Mouse (Mus musculus): ENCODE results near the gene Fubp3. TPM values are rescaled to one million over a fixed set of nuclear protein-coding genes. Genes with fewer than 3 reads are reported as not detected.
A peak's percentile ranks its signal among the peaks of the same experiment; 100 is the strongest.

Fubp3 gene
- total RNA-seq, 2 experiments from 2014 or later, result 34.3 to 39.1 TPM

DNA sequence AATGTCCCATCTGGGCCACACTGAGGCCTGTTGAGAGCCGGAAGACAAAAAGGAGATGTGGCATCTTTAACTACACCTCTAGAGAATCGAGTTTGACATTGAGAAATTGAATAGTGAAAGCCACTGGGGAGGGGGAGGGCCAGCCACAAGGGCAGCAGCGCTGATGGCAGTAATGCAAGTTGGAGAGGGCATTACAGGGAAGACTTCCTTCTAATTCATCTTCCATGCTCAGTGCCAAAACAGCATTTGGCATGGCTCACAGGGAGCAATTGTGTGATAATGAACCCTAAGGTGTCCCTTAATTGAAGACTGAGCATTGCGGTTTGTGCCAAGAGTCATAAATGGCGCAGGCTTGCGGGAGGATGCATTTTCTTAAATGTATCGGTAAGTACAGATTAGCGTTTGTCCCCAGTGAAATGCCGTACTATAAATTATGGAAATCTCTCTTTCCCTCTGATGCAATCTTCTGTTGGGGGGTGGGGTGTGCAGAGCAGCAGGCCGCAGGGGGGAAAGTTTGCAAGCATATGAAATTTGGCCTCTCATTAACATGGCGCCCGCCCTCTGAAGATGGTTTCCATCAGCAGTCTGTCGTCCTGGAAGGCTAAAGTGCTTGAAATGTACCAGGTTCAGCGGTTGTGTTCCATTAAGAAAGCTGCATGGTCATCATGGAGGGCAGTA lies 46.2 kb downstream of the Fubp3 start:
- no peak for DNase-seq (ENCODE audit: low spot score in 2 of 2)

DNA sequence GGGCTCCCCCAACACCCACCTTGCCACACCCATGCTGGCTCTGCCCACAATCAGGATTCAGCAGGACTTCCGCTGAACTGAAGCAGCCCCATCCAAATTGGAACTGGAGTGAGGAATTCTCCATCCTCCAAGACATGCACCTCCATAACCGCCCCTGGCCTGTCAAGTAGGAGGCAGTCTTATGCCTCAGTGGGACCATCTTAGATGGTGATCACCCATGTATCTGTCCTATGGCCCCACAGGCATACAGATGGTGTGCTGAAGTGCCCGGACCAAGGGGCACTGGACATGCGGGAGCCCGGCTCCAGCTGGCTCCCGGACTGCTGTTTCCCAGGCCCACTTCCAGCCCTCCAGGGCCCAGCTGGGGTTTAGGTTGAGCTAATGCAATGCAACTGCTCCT lies 46.8 kb downstream of the Fubp3 start:
- no peak for DNase-seq (ENCODE audit: low spot score in 2 of 2)

DNA sequence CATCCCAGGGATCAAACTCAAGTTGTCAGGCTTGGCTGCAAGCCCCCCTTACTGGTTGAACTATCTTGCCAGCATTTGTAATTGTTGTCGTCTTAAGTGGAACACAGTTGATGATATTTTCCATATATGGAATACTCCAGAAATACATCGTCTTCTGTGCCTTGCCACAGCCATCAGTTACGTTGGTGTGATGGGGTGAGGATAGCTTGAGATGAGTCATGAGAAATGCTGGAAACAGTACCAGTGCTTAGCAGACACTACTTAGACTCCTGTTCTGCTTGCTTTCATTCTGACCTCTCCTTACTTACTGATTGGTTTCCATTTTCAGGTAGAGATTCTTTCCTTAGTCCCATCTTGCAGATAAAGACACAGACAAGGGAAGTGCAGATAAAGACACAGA lies 61.1 kb downstream of the Fubp3 start:
- DNase-seq (ENCODE audit: low spot score in 2 of 2), result no peak

DNA sequence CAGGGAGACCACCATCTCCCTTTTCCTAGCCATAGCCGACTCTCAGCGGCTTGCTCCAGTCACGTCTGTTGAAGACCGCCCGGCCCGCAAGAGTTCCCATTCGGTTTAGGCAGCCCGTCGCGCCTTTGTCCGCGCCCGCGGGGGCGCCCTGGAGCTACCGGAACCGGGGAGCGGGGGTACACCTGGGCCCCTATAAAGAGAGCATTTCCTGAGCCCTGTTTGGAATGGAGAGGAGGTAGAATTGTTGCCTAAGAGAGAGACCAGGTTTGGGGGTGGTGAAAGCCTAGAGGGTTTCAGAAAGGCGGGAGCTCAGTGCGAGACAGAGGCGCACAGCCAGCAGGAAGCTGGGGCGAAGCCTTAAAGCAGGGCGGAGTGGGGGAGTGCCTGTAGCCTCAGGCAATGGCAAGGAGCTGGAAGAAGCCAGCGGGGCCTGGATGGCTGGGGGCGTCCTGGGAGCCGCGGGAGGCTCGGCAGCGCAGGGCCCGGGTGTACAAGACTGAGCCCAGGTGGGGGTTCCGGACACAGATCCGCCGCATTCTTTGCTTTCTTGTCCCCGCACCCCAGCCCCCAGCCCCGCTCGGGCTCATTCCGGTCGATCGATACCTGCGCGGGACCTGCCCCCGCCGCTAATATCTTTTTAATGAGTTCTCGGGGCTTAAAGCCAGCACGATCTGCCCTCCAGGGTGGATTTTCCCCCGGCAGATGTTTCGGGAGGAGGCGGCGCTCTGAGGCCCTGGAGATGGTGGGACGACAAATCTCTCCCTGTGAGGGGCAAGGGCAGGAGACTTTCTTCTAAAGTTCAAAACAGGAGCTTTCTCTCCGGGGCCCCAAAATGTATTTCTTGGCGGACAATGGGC lies 63.1 kb downstream of the Fubp3 start:
- DNase-seq (ENCODE audit: low spot score in 2 of 2), result no peak

DNA sequence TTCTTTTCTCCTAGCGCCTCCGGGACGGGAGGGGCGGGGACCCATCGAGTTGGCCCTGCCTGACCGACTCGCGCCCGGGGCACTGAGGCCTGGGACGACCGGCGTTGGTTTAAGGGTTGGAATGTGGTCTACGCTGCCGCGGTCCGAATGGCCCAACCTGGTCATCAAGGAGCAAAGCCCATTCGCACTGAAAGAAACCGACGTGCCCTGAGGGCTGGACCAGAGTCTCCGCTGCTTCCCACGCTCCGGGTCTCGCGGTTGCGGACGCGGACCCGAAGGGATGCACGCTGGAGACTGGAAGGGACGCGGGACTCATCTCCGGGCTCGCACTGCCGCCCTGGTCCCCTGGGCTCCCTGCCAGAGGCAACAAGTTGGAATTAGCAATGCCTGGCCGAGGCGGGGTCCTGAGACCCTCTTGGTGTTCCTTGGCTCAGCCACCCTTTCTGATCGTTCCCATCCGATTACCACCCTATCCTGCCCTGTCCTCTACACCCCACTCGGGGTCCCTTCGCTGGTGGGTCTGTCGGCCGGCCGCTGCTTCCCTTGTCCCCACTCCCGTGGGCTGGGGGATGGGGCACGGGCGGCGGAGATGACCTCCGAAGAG lies 63.8 kb downstream of the Fubp3 start:
- no peak for DNase-seq (ENCODE audit: low spot score in 2 of 2)

DNA sequence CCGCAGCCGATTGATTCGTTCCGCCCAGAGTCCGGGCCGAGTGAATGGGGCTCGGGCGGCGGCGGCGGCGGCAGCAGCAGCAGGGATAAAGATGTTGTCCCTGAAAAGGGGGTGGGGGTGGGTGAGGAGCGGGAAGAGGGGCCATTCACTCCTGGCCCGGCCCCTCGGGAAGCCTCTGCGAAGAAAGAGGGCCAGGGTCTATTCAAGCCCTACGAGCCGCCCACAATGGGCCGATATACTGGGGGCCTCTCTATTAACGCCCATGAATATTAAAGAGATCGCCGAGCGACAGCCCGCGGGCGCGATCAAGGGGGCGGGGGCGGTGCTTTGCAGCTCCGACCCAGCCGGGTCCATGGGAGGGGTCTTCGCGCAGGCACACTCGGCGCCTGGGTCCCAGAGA lies 64.3 kb downstream of the Fubp3 start:
- no peak for DNase-seq (ENCODE audit: low spot score in 2 of 2)

DNA sequence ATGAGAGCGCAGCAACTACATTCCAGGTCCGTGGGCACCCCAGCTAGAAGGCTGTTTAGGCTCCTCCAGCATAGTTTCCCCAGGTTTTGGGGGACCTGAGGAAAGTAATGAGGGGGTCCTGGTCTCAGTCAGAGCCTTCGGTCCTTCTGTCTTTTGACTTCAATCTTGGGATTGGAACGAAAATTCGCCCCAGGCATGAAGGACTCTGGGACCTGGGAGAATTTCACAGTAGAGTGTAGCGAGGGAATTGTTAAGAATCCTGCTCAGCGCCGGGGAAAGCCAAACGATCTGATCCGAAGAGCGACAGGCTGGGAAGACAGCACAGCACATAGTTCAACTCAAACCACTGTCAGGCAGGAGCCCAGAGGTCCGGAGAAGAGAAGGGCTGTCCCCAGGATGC lies 64.9 kb downstream of the Fubp3 start:
- DNase-seq (ENCODE audit: low spot score in 2 of 2), result no peak

DNA sequence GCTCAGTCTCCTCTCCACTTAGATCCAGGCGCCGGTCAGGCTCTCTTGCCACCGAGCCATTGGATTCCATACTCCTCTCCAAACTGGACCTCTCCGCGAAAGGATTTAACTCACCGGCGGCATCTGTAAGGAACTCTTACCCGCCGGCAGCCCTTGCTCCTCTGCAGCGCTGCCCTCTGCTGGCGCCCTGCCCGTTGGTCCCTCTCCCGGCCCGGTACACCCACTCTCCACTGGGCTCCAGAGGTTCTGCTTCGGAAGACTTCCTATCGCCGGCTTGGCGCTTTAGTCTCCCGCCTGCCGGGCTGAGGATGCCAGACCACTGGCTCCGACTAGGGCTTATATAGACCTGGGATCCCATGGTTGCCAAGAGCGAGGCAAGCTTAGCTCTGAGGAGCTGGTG lies 65.4 kb downstream of the Fubp3 start:
- no peak for DNase-seq (ENCODE audit: low spot score in 2 of 2)

DNA sequence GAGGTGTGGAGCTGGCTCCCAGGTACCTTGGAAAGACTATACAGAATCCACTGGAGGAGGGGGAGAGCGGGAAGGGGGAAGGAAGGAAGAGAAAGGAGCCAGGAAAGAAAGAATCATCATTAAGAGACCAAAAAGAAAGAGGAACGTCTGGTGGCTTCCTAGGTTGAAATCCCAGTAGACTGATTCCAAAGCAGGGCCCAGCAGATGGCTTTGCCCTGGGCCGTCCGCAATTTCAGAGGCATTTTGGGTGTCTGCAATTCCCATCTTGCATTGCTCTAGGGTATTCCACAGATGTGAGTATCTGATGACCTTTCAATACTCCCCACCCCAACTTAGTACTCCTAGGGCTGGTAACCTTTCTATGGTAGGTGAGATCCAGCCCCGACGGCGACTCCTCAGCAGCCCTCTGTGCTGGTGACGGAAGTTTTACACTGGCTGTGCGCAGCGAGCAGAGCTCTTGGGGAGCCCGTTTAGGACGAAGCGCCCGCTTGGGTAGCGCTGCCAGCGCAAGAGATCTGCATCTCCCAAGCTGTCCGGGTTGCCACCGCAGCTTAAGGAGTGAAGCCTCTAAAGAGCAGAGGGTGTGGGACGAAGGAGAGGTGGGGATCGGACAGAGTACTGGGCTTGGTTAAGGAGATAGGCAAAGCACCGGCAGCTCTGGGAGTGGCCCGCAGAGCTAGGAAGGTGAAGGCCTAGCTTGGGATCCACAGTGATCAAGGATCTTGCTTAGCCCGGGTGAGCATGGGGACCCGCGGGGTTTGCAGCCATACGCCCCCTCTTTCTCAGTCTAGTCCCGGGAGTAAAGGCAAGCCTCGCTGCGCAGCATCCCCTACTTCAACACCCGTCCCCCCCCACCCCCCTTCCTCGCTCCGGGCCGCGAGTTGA lies 66.4 kb downstream of the Fubp3 start:
- DNase-seq (ENCODE audit: low spot score in 2 of 2), result no peak

DNA sequence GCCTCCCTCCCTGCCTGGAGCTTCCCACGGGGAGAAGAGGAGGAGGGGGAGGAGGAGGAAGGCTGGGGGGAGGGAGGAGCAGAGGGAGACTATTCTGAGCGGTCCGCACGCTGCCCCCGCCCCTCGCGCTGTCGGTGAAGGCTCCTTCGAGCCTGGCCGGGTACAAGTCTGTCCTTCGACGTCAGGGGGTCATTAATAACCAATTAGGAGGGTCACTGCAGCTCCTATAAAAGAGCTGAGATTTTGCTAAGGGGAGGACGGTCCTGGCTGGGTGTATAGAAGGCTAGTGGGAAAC lies 67.0 kb downstream of the Fubp3 start:
- no peak for DNase-seq (ENCODE audit: low spot score in 2 of 2)

DNA sequence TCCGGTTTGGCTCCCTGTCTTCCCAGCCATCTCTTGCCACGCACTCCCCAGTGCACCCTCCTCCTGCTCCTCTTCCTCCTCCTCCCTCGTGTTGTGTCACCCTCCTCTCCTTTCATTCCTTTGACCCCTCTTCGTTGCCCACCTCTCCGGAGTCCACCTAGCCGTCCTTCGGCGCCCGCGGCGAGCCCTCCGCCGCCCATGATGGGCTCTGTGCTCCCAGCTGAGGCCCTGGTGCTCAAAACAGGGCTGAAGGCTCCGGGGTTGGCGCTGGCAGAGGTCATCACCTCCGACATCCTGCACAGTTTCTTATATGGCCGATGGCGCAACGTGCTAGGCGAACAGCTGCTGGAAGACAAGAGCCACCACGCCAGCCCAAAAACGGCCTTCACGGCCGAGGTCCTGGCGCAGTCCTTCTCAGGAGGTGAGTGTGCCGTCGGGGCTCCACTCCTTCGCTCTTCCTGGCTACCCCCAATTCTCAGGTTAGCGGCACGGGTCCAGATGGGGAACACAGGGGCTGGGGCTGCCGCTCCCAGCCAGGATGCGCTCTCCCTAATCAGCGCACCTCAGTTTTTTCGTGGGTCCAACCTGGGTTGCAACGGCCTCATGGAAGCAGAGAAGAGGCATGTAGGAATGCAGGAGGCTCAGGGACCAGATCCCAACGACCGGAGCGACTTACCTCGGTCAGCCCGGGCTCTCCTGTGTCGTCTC lies 67.6 kb downstream of the Fubp3 start, which contains the start of gene Prdm12:
Gene Prdm12 (plus strand): TSS at position 137 of the 708 bp plus-strand sequence.
- DNase-seq (ENCODE audit: low spot score in 2 of 2), result no peak

DNA sequence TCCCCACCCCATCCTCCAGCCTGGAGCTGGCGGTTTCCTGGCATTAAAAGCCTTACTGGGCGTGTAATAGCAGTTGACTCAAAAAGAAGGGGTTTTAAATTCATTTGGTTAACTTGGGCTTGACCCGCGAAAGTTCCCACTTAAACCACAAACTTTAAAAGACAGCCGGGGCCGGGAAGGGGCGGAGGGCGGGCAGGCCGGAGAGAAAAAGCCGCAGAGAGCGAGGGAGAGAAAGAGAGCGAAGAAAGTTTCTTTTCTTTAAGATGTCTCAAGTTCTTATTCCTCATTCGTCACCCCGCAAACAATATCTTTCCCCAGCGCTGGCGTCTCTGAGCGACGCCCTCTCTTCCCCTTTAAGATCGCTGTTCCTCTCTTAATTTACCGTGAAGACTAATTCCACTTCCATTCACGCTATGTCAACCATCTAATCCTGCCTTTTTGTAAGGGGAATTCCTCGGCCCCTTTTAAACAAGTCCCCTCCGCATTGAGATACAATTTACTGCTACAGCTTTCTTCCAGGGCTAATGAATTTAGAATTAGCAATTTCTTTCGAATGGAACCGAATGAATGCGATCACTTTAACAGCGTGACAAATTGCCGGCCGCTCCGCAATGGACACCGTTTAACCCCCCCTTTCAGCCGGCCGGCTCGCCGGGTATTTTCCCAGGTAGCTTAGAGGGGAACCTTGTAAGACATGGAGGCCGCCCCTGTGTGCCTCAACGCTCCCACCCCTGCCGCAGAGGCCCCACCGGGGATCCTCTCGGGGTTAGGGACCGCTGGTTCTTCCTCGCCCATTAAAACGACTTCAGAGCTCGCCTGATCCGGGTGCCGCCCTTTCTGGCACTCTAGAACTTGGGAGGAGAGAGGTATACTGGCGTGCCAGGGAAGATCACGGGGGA lies 68.4 kb downstream of the Fubp3 start:
- DNase-seq (ENCODE audit: low spot score in 2 of 2), result no peak

DNA sequence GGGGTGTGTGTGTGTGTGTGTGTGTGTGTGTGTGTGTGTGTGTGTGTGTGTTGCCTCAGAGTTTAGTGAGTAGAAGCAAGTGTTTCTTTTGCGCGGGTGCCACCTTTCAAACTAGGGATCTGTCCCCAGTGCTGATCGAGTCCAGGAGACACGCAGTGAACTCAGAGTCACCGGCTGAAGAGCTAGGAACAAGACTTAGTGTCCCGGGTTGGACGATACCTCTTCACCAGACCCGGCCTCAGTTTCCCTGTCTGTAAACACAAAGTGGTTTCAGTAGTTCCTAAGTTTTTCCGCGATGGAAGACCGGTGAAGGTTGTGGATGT lies 69.0 kb downstream of the Fubp3 start:
- no peak for DNase-seq (ENCODE audit: low spot score in 2 of 2)

DNA sequence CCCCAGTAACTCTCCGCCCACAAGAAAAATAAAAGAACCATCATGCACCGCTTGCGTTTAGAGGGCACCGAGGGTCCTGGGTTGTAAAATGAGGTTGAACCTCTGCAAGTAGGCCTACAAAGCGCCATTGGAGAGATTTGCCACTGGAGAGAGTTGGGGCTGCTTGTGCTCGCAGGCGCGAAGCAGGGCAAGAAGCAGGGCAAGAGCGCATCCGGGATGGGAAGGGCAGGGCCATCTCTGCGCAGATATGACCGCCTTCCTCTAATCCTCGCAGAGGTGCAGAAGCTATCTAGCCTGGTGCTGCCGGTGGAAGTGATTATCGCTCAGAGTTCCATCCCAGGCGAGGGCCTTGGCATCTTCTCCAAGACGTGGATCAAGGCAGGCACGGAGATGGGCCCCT lies 69.5 kb downstream of the Fubp3 start:
- no peak for DNase-seq (ENCODE audit: low spot score in 2 of 2)

DNA sequence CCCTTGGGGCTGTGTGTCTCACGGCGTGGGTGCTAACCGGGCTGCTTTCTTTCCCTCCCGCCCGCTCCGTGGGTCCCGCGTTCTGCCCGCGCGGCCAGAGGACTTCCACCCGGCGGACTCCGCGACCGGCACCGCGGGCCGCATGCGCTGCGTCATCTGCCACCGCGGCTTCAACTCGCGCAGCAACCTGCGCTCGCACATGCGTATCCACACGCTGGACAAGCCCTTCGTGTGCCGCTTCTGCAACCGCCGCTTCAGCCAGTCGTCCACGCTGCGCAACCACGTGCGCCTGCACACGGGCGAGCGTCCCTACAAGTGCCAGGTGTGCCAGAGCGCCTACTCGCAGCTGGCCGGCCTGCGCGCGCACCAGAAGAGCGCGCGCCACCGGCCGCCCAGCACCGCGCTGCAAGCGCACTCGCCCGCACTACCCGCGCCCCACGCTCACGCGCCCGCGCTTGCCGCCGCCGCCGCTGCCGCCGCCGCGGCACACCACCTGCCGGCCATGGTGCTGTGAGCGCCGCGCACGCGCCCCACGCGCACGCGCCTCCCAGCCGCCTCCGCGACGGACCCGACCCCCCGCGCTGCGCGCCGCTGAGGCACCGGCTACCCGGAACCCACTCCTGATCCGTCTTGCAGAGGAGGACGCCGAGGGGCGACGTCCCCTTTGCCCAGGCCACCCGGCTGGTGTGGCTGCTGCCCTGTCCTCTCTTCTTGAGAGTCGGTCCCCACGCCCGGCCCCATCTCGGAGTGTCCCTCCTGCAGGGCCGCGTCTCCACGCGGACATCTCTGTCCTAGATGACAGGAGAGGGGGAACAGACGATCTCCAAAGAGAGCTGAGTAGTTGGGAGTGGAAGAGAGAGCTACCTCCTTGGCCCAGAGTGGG lies 81.8 kb downstream of the Fubp3 start:
- peak; percentile 70 to 78 for DNase-seq (ENCODE audit: low spot score in 2 of 2)

DNA sequence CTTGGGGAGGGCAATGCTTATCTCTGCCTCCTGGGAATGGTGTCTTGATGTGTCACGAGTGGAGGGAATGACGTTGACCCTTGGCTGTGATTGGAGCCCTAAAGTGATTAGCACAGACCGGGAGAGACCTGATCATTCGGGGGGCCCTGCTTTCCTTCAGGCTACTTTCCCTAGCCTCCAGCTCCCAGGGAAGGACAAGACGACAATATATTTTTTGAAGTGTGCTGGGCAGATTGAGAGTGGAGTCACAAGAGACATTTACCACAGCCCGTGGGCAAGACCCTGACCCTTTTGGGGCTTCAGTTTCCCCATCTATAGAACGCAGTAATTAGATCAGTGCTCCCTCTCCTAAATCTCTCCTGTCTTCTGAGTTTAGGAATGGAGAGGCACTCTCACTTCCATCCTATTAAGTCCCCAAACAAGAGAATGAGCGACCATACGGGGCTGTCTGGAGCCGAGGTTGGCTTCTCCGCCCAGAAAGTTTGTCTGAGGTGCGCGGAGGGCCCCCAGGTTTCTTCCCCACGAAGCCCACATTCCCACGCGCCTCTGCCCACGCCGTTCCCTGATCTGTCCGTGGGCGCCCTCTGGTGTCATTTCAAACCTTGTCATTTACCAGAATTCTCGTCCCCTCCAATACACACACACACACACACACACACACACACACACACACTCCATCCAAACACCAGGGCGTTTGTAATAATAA lies 82.6 kb downstream of the Fubp3 start:
- DNase-seq (ENCODE audit: low spot score in 2 of 2), result peak; percentile 47 to 79

DNA sequence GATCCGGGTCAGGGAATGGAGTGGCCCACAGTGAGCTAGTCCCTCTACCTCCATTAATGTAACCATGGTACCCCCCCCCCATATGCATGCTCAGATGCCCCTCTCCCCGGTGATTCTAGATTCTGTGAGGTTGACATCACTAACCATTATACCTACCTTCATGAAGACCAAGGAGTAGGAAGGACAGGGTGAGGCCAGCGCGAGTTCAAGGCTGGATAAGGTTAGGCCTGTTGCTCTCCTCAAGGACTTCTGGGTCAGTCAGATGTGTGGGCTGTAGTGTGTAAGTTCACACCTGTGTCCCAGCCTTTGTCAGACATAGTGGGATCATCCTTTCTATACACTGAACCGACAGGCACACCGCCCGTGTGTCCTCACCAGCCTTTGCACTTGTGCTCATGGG lies 83.9 kb downstream of the Fubp3 start:
- no peak for DNase-seq (ENCODE audit: low spot score in 2 of 2)
